Mouse (Mus musculus) intestine, postnatal 0 days (tissue): Measurements from ENCODE around the gene Gm10260. TPM values are rescaled to one million over a fixed set of nuclear protein-coding genes. Genes with fewer than 3 reads are reported as not detected.

ENCODE experiments used
- ATAC-seq: fragments of 200-750 bp; cut with Nextera tagmentation; 2 replicates; pipeline ENCODE4 v1.8.0; 2017; ENCODE audit warnings: mild to moderate bottlenecking, moderate TSS enrichment, moderate library complexity
- H3K27ac ChIP-seq: fragments of 300-500 bp; sonication (generic); 2 replicates; pipeline ENCODE4 v1.5.1; 2014; ENCODE audit warnings: mild to moderate bottlenecking, low read depth, low read length, moderate library complexity
- H3K27me3 ChIP-seq: fragments of 300-500 bp; sonication (generic); replicated peaks from 2 replicates; pipeline ENCODE4 v1.6.1; 2014; ENCODE audit warnings: low read length, mixed read lengths; ENCODE audit not compliant: control insufficient read depth, insufficient read depth
- H3K36me3 ChIP-seq: fragments of 300-500 bp; sonication (generic); 2 replicates; pipeline ENCODE4 v1.6.1; 2014; ENCODE audit warnings: mild to moderate bottlenecking, moderate library complexity; ENCODE audit not compliant: control insufficient read depth, insufficient read depth
- H3K4me1 ChIP-seq: fragments of 300-500 bp; sonication (generic); replicated peaks from 2 replicates; pipeline ENCODE4 v1.6.1; 2014; ENCODE audit warnings: antibody characterized with exemption, low read length, mixed read lengths; ENCODE audit not compliant: control insufficient read depth, insufficient read depth
- H3K4me2 ChIP-seq: fragments of 300-500 bp; sonication (generic); replicated peaks from 2 replicates; pipeline ENCODE4 v1.6.1; 2014; ENCODE audit warnings: low read depth, mild to moderate bottlenecking, moderate library complexity
- H3K4me3 ChIP-seq: fragments of 300-500 bp; sonication (generic); 2 replicates; pipeline ENCODE4 v1.5.1; 2014; ENCODE audit warnings: low read depth, low read length
- H3K9ac ChIP-seq: fragments of 300-500 bp; sonication (generic); 2 replicates; pipeline ENCODE4 v1.6.1; 2014; ENCODE audit warnings: mild to moderate bottlenecking, low read depth, low read length
- H3K9me3 ChIP-seq: fragments of 300-500 bp; sonication (generic); 2 replicates; pipeline ENCODE4 v1.6.1; 2016; ENCODE audit warnings: mixed run types; ENCODE audit not compliant: control insufficient read depth
- CTCF ChIP-seq: sonication (generic); IDR thresholded peaks from 2 replicates; pipeline ENCODE4 v1.5.1; 2016; ENCODE audit warnings: low read depth, mild to moderate bottlenecking, control low read depth, antibody characterized with exemption, moderate library complexity
- WGBS: fragments of 180-500 bp; shearing (Covaris S2); extraction: QIAGEN DNeasy Blood & Tissue Kit; methylation state at CpG from one replicate; pipeline ENCODE4 v1.1.7; 2014; 5-methylcytosine and 5-hydroxymethylcytosine counted together
- polyA plus RNA-seq: library from polyadenylated mRNA; unstranded; fragments of >200 nt; fragmentation: Nextera tagmentation; extraction: Ambion mirVana; gene quantifications from 2 replicates; pipeline ENCODE4 v1.2.1, GENCODE M21; 2015

The Gm10260 gene
- polyA plus RNA-seq, 1 experiment from 2014 or later = 4.3 TPM

DNA sequence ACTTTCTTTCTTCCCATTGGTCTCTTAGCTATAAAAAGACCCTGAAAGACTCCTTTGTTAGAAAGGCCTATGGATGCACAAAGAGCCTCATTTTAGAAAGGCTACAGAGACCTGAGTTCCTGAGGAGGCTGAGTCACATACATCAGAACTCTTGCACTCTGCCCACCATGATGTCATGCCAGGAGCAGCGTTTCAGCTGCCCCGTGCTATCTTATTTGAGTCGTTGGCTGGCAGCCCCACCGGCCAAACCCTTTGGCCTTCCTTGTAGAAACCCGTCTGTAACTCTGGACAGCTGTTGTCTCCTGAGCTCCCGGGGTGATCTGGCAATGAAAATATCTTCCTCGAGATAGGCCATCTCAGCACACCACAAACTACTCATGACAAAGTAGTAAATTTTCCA, 3.6 kb upstream of the Gm10260 start:
- whole genome bisulfite sequencing = 54% methylated on average over 7 of the region's 7 CpGs
- no peak for ATAC-seq
- Histone ChIP-seq H3K36me3 (no peaks in the 10 kb centered on the region), H3K27ac (no peak overlapping the region), H3K27me3 (no peaks in the 10 kb centered on the region), H3K9ac (no peak overlapping the region), H3K4me2 (no peak overlapping the region), H3K4me3 (no peak overlapping the region), H3K9me3 (no peaks in the 10 kb centered on the region), H3K4me1 (no peaks in the 10 kb centered on the region)
- TF ChIP-seq CTCF = no peak

DNA sequence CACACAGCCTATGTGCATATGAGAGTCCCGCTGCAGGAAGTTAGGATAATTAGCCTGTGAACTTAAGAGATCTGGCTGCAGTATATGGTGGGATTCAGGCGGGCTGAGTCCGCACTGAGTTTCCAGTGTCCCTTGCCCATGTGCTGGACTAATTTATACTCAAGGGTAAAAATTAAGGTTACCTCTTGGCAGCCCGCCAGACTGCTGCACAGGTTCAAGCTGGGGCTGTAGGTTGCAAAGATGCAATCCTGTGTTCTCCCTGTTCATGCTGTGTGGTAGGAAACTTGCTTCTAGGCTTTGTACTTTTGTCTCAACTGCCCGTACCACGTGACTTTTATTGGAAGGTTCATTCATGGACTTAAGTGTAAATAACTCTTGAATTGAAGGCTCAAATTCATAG, 3.0 kb upstream of the Gm10260 start:
- ATAC-seq = no peak
- H3K4me3 ChIP-seq = no peak overlapping the region
- H3K4me2 ChIP-seq = no peak overlapping the region
- H3K27me3 ChIP-seq = no peaks in the 10 kb centered on the region
- WGBS = 62% methylated on average over 6 of the region's 6 CpGs
- no peak for TF ChIP-seq CTCF
- no peaks in the 10 kb centered on the region for H3K36me3 ChIP-seq
- no peak overlapping the region for H3K9ac ChIP-seq
- H3K4me1 ChIP-seq = no peaks in the 10 kb centered on the region
- no peak overlapping the region for H3K27ac ChIP-seq
- H3K9me3 ChIP-seq = no peaks in the 10 kb centered on the region

DNA sequence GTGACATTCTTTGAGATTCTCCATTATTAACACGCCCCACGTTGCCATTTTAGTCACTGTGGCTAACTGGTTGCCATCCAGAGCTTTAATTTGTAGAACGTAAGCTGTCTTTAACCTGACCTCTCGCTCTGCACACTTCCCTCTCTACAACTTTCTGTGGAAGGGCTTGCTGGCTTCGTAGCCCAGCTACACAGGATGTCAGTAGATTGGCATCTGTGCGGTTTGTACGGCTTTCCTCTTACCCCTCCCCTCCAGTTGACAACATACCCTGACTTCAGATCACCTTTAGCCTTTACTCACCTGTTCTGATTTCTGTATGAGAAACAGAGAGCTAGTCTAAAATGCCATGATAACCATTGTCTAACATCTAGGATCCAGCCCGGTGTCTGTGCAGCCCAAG, 1.7 kb upstream of the Gm10260 start:
- ATAC-seq = no peak
- WGBS = 92% methylated on average over 8 of the region's 8 CpGs
- Histone ChIP-seq H3K27me3 (no peaks in the 10 kb centered on the region), H3K27ac (no peak overlapping the region), H3K9ac (no peak overlapping the region), H3K4me1 (no peaks in the 10 kb centered on the region), H3K4me2 (no peak overlapping the region), H3K36me3 (no peaks in the 10 kb centered on the region), H3K9me3 (no peaks in the 10 kb centered on the region), H3K4me3 (no peak overlapping the region)
- no peak for TF ChIP-seq CTCF

DNA sequence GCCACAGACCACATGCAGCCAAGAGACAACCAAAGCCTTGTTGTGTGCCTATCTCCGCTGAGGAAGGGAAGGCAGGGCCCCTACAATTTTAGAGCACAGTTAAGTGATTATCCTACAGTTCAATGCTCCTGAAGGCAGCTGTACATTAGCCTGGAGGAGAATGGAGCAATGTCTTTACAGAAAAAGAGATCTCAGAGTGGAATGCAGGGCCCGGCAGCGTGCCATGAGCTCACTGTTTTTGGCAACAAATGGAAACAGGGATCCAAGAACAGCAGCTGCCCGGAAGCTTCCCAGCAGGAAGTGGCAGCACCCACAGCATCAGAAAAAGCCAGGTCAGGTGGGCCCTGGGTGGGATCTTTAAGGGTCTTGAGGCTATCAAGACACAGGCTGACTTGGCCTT, 3.4 kb downstream of the Gm10260 start:
- no peak overlapping the region for H3K27ac ChIP-seq

DNA sequence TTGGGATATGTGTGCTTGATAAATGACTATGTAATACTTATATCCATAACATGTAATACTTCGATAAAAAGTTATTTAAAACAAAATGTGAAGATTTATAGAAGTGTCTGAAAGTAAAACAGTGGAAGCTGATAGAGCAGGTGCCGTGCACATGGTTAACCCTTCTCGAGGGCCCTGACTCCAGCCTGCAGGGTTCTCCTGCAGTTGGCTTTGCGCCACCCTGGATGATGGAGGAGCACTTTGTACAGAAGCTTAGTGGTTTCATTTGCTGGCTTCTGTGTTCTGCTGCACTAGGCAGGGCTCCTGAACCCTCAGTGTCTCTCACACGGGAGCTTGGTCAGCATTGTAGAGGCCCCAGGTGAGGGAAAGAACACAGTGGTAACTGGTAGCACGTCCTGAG, 4.3 kb downstream of the Gm10260 start:
- Histone ChIP-seq H3K4me1 (no peaks in the 10 kb centered on the region), H3K9me3 (no peaks in the 10 kb centered on the region), H3K4me2 (no peak overlapping the region), H3K36me3 (no peaks in the 10 kb centered on the region), H3K27me3 (no peaks in the 10 kb centered on the region), H3K9ac (no peak overlapping the region), H3K4me3 (no peak overlapping the region), H3K27ac (no peak overlapping the region)
- WGBS = 86% methylated on average over 6 of the region's 6 CpGs
- TF ChIP-seq CTCF = no peak
- ATAC-seq = no peak

More for the DNA sequence above, 3.4 kb downstream of the Gm10260 start:
- Histone ChIP-seq H3K4me3 (no peak overlapping the region), H3K27me3 (no peaks in the 10 kb centered on the region), H3K4me1 (no peaks in the 10 kb centered on the region), H3K36me3 (no peaks in the 10 kb centered on the region), H3K9me3 (no peaks in the 10 kb centered on the region), H3K9ac (no peak overlapping the region), H3K4me2 (no peak overlapping the region)
- TF ChIP-seq CTCF = no peak
- ATAC-seq = no peak
- WGBS = 54% methylated on average over 4 of the region's 4 CpGs

DNA sequence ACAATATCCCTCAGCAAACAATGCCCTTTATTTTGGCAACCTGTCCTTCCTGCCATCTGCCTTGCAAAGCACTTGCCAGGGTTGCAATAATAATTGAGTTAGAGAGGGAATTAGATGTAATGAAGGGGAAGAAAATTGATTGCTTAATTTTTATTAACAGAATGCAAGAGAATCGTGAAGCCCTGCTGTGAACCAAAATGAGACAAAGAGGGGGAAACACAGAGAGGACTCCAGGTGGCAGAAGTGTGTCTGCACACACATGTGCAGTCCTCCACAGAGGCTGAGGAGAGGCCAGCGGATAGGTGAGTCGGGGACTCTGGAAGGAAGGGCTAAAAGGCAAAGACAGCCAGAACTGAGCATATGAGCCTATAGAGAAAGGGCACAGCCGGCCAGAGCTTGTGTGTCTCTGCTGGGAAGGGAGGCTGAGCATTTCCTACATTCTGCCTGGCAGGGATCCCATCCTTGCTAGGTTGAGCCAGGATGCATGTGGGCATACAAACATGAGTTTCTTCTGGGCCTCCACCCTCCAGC, 9.5 kb downstream of the Gm10260 start:
- WGBS = 73% methylated on average over 4 of the region's 4 CpGs
- Histone ChIP-seq H3K4me2 (no peak overlapping the region), H3K4me1 (no peaks in the 10 kb centered on the region), H3K4me3 (no peak overlapping the region), H3K9ac (no peak overlapping the region), H3K27me3 (no peaks in the 10 kb centered on the region), H3K9me3 (no peaks in the 10 kb centered on the region), H3K27ac (no peak overlapping the region), H3K36me3 (no peaks in the 10 kb centered on the region)
- no peak for TF ChIP-seq CTCF
- no peak for ATAC-seq
